Mouse (Mus musculus) CD4-positive naive resting alpha-beta T cell, adult 57 days (primary cell): Measurements from ENCODE around the gene Tas2r115. TPM values are rescaled to one million over a fixed set of nuclear protein-coding genes. Genes with fewer than 3 reads are reported as not detected.

Experiments used
- total RNA-seq: library from RNA; stranded (reverse); gene quantifications from one replicate; pipeline ENCODE4 v1.2.4, GENCODE M21; 2023

The Tas2r115 gene
- not detected for total RNA-seq

DNA sequence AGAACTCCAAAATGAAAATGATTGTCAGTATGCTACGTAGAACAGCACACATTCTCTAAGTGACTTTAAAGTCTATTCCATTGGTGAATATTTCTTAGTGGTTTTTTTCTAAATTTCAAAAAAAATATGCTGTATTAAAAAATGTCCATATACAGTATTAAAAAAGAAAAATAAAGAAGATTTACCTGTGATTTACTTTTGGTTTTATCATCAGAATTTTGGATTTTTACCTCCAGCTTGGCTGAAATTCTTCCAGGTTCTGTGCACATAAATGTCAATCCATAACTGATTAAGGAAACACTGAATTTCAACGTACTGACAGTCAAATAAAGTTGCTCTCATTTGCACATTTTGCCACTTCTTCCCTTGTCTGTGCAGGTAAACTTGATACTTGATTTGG, at the start of gene Tas2r115:
Gene Tas2r115, minus strand, starts transcription at position 101 of the 400 bp plus-strand sequence.

DNA sequence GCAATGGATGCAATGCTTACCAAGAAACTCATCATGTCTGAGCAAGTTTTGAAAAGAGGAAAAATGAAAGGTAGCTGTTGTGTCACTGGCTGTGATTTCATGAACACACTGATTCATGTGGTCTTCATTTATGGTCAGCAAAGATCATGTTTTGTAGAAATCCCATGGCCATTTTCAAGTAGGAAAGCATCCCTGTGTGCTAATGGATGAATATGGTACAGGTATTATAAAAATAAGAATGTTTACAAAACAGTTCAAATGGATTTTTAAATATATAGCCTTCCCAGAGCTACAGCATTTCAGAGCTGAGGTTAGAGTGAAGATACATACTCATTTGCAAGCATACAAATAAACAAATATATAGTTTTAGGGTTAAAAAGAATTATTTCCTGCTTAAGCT, 40.2 kb upstream of the Tas2r115 start, which contains the start of gene Tas2r136:
Gene Tas2r136, minus strand, starts transcription at position 101 of the 400 bp plus-strand sequence.

DNA sequence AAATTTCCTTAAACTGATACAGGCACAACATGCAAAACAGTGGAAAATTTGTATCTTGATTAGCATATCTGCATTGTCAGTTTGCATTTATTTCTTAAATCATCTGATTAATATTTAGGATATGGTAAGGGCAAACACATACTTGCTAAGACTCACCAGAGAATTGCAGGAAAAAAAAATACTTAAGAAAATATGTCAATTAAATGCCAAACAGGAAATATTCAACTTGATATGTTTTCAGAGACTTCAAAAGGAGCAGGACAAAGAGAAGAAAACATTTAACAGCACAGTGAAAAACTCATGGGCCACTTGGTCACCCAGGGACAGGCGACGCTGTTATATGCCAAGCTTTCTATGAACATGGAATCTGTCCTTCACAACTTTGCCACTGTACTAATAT, 24.0 kb upstream of the Tas2r115 start, which contains the start of gene Tas2r102:
Gene Tas2r102, plus strand, starts transcription at position 301 of the 400 bp plus-strand sequence.

DNA sequence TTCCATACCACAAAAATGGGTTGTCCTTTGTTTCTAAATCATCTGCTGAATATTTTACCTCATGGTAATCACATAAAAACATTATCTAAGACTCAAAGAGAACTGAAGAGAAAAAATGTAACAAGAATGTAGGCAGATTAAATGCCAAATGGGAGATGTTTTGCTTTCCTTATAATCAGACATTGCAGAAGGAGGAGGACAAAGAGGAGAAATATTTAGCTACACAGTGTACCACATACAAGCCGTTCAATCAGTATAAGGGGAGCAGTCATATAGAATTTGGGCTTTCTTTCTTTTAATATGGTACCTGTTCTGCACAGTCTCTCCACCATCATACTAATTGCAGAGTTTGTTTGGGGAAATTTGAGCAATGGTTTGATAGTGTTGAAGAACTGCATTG, 16.6 kb upstream of the Tas2r115 start, which contains the start of gene Tas2r124:
Gene Tas2r124, plus strand, starts transcription at position 301 of the 400 bp plus-strand sequence.

DNA sequence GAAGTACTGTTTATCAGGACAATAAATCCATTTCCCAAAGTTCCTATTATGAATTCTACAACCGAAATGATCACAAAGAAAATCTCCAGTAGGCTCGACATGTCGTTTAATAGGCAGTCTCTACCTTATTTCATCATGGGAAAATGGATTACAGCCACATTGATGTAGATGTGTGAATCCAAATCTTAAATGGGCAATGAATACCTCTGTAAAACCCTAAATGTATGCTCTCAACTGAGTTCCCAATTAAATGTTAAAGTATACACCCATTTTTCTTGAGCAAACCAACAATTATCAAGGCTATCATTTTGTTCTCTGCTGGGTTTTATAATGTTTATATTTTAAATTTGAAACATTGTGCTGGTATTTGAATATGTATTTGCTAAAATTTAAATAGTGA, 26.0 kb downstream of the Tas2r115 start, which contains the start of gene Tas2r122:
Gene Tas2r122, minus strand, starts transcription at position 101 of the 400 bp plus-strand sequence.

DNA sequence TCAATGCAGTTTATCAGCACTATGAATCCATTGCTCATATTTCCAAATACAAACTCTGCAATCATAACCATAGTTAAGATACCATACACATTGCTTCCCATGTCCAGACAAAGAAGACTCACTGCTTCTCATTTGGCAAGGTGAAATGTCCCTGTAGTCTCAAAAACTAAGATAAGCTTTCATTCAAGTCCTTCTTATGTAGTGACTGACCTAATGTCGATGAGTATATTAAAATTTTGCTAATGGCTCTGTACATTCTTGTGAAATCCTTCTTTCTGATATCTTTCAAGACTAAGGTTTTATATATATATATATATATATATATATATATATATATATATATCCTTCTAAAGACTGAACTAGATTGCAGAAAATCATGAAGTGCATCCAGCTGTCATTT, 36.9 kb downstream of the Tas2r115 start, which contains the start of gene Tas2r121:
Gene Tas2r121, minus strand, starts transcription at position 101 of the 400 bp plus-strand sequence.

Other genes with a start within 250 kb of the Tas2r115 start
- gene Prh1, start 168.2 kb downstream of the Tas2r115 start, total RNA-seq: not detected
- not detected for gene Prp2, start 142.1 kb downstream of the Tas2r115 start, total RNA-seq
- not detected for gene A630073D07Rik, start 86.5 kb downstream of the Tas2r115 start, total RNA-seq
- not detected for gene Tas2r120, start 81.1 kb downstream of the Tas2r115 start, total RNA-seq
- not detected for gene Tas2r121, start 37.0 kb downstream of the Tas2r115 start, total RNA-seq
- gene Tas2r122, start 26.1 kb downstream of the Tas2r115 start, total RNA-seq: not detected
- not detected for gene Tas2r124, start 16.7 kb upstream of the Tas2r115 start, total RNA-seq
- gene Tas2r102, start 24.1 kb upstream of the Tas2r115 start, total RNA-seq: not detected
- not detected for gene Tas2r136, start 40.1 kb upstream of the Tas2r115 start, total RNA-seq
- gene Tas2r117, start 64.8 kb upstream of the Tas2r115 start, total RNA-seq: not detected
- gene Tas2r123, start 109.1 kb upstream of the Tas2r115 start, total RNA-seq: not detected
- not detected for gene Tas2r116, start 117.4 kb upstream of the Tas2r115 start, total RNA-seq
- gene Tas2r110, start 130.0 kb upstream of the Tas2r115 start, total RNA-seq: not detected
- gene Tas2r113, start 155.0 kb upstream of the Tas2r115 start, total RNA-seq: not detected
- gene Tas2r125, start 171.6 kb upstream of the Tas2r115 start, total RNA-seq: not detected
- gene Tas2r129, start 213.1 kb upstream of the Tas2r115 start, total RNA-seq: not detected
- gene Tas2r131, start 219.9 kb upstream of the Tas2r115 start, total RNA-seq: not detected
- gene Tas2r109, start 242.9 kb upstream of the Tas2r115 start, total RNA-seq: not detected